Mouse (Mus musculus): ENCODE measurements around the gene Elovl5.

The Elovl5 gene

GRCm38 (mm10) chr9:77953053-77953452 is 35.9 kb downstream of the Elovl5 start:
- in situ Hi-C loops (cut with MboI; ENCODE audit: low sequenced_read_pairs): no loop called here

- in situ Hi-C loops (cut with MboI; ENCODE audit: low sequenced_read_pairs): no loop called here
Measured at GRCm38 (mm10) chr9:77954496-77954895, 37.3 kb downstream of the Elovl5 start.

- in situ Hi-C loops (cut with MboI; ENCODE audit: low sequenced_read_pairs): no loop called here
Measured at GRCm38 (mm10) chr9:77954981-77955380, 37.8 kb downstream of the Elovl5 start.

- in situ Hi-C loops (cut with MboI; ENCODE audit: low sequenced_read_pairs): no loop called here
Measured at GRCm38 (mm10) chr9:77955511-77955910, 38.3 kb downstream of the Elovl5 start.

GRCm38 (mm10) chr9:77955964-77956363 is 38.8 kb downstream of the Elovl5 start:
- in situ Hi-C loops (cut with MboI; ENCODE audit: low sequenced_read_pairs): no loop called here

- in situ Hi-C loops (cut with MboI; ENCODE audit: low sequenced_read_pairs): no loop called here
Measured at GRCm38 (mm10) chr9:77958327-77958726, 41.2 kb downstream of the Elovl5 start.

GRCm38 (mm10) chr9:77959759-77960158 is 42.6 kb downstream of the Elovl5 start:
- in situ Hi-C loops (cut with MboI; ENCODE audit: low sequenced_read_pairs): no loop called here

GRCm38 (mm10) chr9:77961350-77961749 is 44.2 kb downstream of the Elovl5 start:
- in situ Hi-C loops (cut with MboI; ENCODE audit: low sequenced_read_pairs): no loop called here

GRCm38 (mm10) chr9:77964084-77964483 is 46.9 kb downstream of the Elovl5 start:
- in situ Hi-C loops (cut with MboI; ENCODE audit: low sequenced_read_pairs): no loop called here

- in situ Hi-C loops (cut with MboI; ENCODE audit: low sequenced_read_pairs): no loop called here
Measured at GRCm38 (mm10) chr9:77965287-77965686, 48.1 kb downstream of the Elovl5 start.

GRCm38 (mm10) chr9:77965768-77966552 is 48.8 kb downstream of the Elovl5 start:
- in situ Hi-C loops (cut with MboI; ENCODE audit: low sequenced_read_pairs): no loop called here

- in situ Hi-C loops (cut with MboI; ENCODE audit: low sequenced_read_pairs): no loop called here
Measured at GRCm38 (mm10) chr9:77966861-77967260, 49.7 kb downstream of the Elovl5 start.

GRCm38 (mm10) chr9:77967584-77968163 is 50.5 kb downstream of the Elovl5 start:
- in situ Hi-C loops (cut with MboI; ENCODE audit: low sequenced_read_pairs): no loop called here

GRCm38 (mm10) chr9:77969192-77969953 is 52.2 kb downstream of the Elovl5 start:
- in situ Hi-C loops (cut with MboI; ENCODE audit: low sequenced_read_pairs): no loop called here

GRCm38 (mm10) chr9:77979000-77979399 is 61.8 kb downstream of the Elovl5 start:
- in situ Hi-C loops (cut with MboI; ENCODE audit: low sequenced_read_pairs): no loop called here

GRCm38 (mm10) chr9:77982616-77983015 is 65.5 kb downstream of the Elovl5 start:
- in situ Hi-C loops (cut with MboI; ENCODE audit: low sequenced_read_pairs): no loop called here

- in situ Hi-C loops (cut with MboI; ENCODE audit: low sequenced_read_pairs): no loop called here
Measured at GRCm38 (mm10) chr9:77983521-77983920, 66.4 kb downstream of the Elovl5 start.

- in situ Hi-C loops (cut with MboI; ENCODE audit: low sequenced_read_pairs): no loop called here
Measured at GRCm38 (mm10) chr9:77986153-77986795, 69.1 kb downstream of the Elovl5 start.

GRCm38 (mm10) chr9:77989626-77990025 is 72.5 kb downstream of the Elovl5 start:
- in situ Hi-C loops (cut with MboI; ENCODE audit: low sequenced_read_pairs): no loop called here

GRCm38 (mm10) chr9:77990278-77990677 is 73.1 kb downstream of the Elovl5 start:
- in situ Hi-C loops (cut with MboI; ENCODE audit: low sequenced_read_pairs): no loop called here

GRCm38 (mm10) chr9:77991650-77992049 is 74.5 kb downstream of the Elovl5 start:
- in situ Hi-C loops (cut with MboI; ENCODE audit: low sequenced_read_pairs): no loop called here
